Comparison of ENCODE assay signal across 9 mouse cellular contexts in genomic region chr5:64078740-64079461, GRCm38 (mm10). TPM values are rescaled to one million over a fixed set of nuclear protein-coding genes. Genes with fewer than 3 reads are reported as not detected.
DNase-seq lines count a peak whose midpoint lies in the region; ATAC-seq and TF ChIP-seq lines count a peak whose summit lies in the region.
"Had no signal": no experiment of that assay in that cellular context is flagged by ENCODE, and none has a peak within 500 bp of the region (broad histone marks: within the 10 kb centered on the region; RNA-seq: fewer than 3 reads in every experiment).

No protein-coding gene starts in this region.

- H3K27ac ChIP-seq in kidney, postnatal 0 days: 0 out of 2 replicates have a peak overlapping the region, but pooled peaks have one; percentile 8
- no peak overlapping the region for H3K27ac ChIP-seq in limb, embryonic 13.5 days

- H3K4me1 ChIP-seq in kidney, postnatal 0 days (replicated peaks; ENCODE audit: insufficient read depth, low read length): no peaks in the 10 kb centered on the region
- no peaks in the 10 kb centered on the region for H3K4me1 ChIP-seq in limb, embryonic 13.5 days

- H3K9ac ChIP-seq in kidney, postnatal 0 days (ENCODE audit: low read depth, low read length): no peak overlapping the region
- no peak overlapping the region for H3K9ac ChIP-seq in limb, embryonic 13.5 days

- no peak overlapping the region for H3K4me3 ChIP-seq in kidney, postnatal 0 days (replicated peaks; ENCODE audit: low read depth, low read length)
- H3K4me3 ChIP-seq in limb, embryonic 13.5 days: no peak overlapping the region

- DNase-seq in adrenal gland, adult (ENCODE audit: inconsistent age in 2 of 2, low spot score in 1 of 2): peak; percentile 74 to 87
- DNase-seq in adrenal gland, adult 18-20 months (ENCODE audit: low spot score in 2 of 2): no peak
- peak; percentile 63 for DNase-seq in kidney, postnatal 0 days (ENCODE audit: low spot score)
- no peak for DNase-seq in kidney, postnatal 36 days
- peak; percentile 65 for DNase-seq in embryo, embryonic 10 days (ENCODE audit: low spot score)
- DNase-seq in right cerebral cortex, postnatal 4 days: no peak
- DNase-seq: cerebellum, postnatal 36 days had no signal

- H3K9me3 ChIP-seq in kidney, postnatal 0 days (replicated peaks; ENCODE audit: low read length): no peaks in the 10 kb centered on the region
- H3K9me3 ChIP-seq in limb, embryonic 13.5 days: no peaks in the 10 kb centered on the region

- no peak overlapping the region for H3K4me2 ChIP-seq in kidney, postnatal 0 days (ENCODE audit: low read length)
- no peak overlapping the region for H3K4me2 ChIP-seq in limb, embryonic 13.5 days (replicated peaks)

- H3K36me3 ChIP-seq in kidney, postnatal 0 days (ENCODE audit: insufficient read depth, low read length): no peaks in the 10 kb centered on the region
- no peaks in the 10 kb centered on the region for H3K36me3 ChIP-seq in limb, embryonic 13.5 days

- WGBS in kidney, postnatal 0 days: 34% methylated on average over 7 of the region's 7 CpGs
- 26% methylated on average over 7 of the region's 7 CpGs for WGBS in limb, embryonic 13.5 days

- no peak; the same call in 1 of the 2 replicates for ATAC-seq in kidney, postnatal 0 days (replicated peaks; ENCODE audit: low FRiP score, low read depth)
- ATAC-seq in limb, embryonic 13.5 days (ENCODE audit: low FRiP score, low read depth): peak; percentile 87
- no peak for ATAC-seq in erythroid progenitor cell, adult 5-6 weeks (replicated peaks; ENCODE audit: low FRiP score, poor library complexity, severe bottlenecking)

- no peak for TF ChIP-seq CTCF in kidney, postnatal 0 days (IDR thresholded peaks at IDR 0.05; ENCODE audit: low read depth)

- no peaks in the 10 kb centered on the region for H3K27me3 ChIP-seq in kidney, postnatal 0 days (ENCODE audit: insufficient read depth, low read length)
- H3K27me3 ChIP-seq in limb, embryonic 13.5 days: no peaks in the 10 kb centered on the region

RNA-seq across cellular contexts. Expression of gene Pgm2, which starts 13.8 kb away (rescaled TPM):
- total RNA-seq in adrenal gland, adult 18-20 months (2021): 10 to 100 TPM; 17.3 to 28.8 TPM
- 36.0 and 39.7 TPM in 2 replicates for polyA plus RNA-seq in kidney, postnatal 0 days (2015; fragmentation: Nextera tagmentation; extraction: Ambion mirVana)
- 32.4 and 32.5 TPM in 2 replicates for polyA plus RNA-seq in limb, embryonic 13.5 days (2015; fragmentation: Nextera tagmentation; extraction: Ambion mirVana)
- 3.6 and 13.4 TPM in 2 replicates for total RNA-seq in erythroid progenitor cell, adult 5-6 weeks (2015; ENCODE audit: low replicate concordance)
- 12.3 and 23.6 TPM in 2 replicates for total RNA-seq in erythroid progenitor cell, adult 5-6 weeks (2017; ENCODE audit: low replicate concordance)

Comparison
In these comparisons a context has a peak if more than half of its experiments do, and no peak if none do; other contexts are left out.
1. DNase-seq: peak in adrenal gland, adult (2 of 2), kidney, postnatal 0 days (single experiment) and embryo, embryonic 10 days (single experiment); none in adrenal gland, adult 18-20 months (0 of 2), kidney, postnatal 36 days (0 of 2) and right cerebral cortex, postnatal 4 days (single experiment).